Mouse (Mus musculus) myocyte (in vitro differentiated cells): ENCODE measurements around the gene Lkaaear1. TPM values are rescaled to one million over a fixed set of nuclear protein-coding genes. Genes with fewer than 3 reads are reported as not detected.

Experiments
- H3K27me3 ChIP-seq: one replicate; pipeline ENCODE4 v1.6.1; 2011; ENCODE audit not compliant: control insufficient read depth, insufficient read depth, insufficient read length
- H3K36me3 ChIP-seq: one replicate; pipeline ENCODE4 v1.6.1; 2011; ENCODE audit not compliant: control insufficient read depth, insufficient read depth
- H3K4me2 ChIP-seq: one replicate; pipeline ENCODE4 v1.6.1; 2011; ENCODE audit warnings: low read depth, control low read depth
- H3K4me3 ChIP-seq: one replicate; pipeline ENCODE4 v1.5.1; 2011; ENCODE audit warnings: mild to moderate bottlenecking, control low read depth, moderate library complexity
- H3K79me2 ChIP-seq: one replicate; pipeline ENCODE4 v1.6.1; 2011; ENCODE audit not compliant: control insufficient read depth, insufficient read depth
- H3ac ChIP-seq: one replicate; pipeline ENCODE4 v1.6.1; 2011; ENCODE audit not compliant: control insufficient read depth, insufficient read length
- CEBPB ChIP-seq: IDR thresholded peaks from 2 replicates; pipeline ENCODE4 v1.6.1; 2011; ENCODE audit warnings: mild to moderate bottlenecking, moderate library complexity; ENCODE audit not compliant: poor library complexity, insufficient read depth, severe bottlenecking
- E2F4 ChIP-seq: IDR thresholded peaks from one replicate; pipeline ENCODE4 v1.6.1; 2011; ENCODE audit warnings: mild to moderate bottlenecking, control low read depth, moderate library complexity; ENCODE audit not compliant: insufficient read depth
- MAX ChIP-seq: IDR thresholded peaks from one replicate; pipeline ENCODE4 v1.6.1; 2011; ENCODE audit warnings: low read depth, mild to moderate bottlenecking, control low read depth
- MYOD1 ChIP-seq, 3 experiments: IDR thresholded peaks; one replicate each; pipeline ENCODE4 v1.6.1; 2011; ENCODE audit warnings: control low read depth in 2 of 3, low read depth in 2 of 3, mild to moderate bottlenecking in 2 of 3, moderate library complexity in 1 of 3; ENCODE audit not compliant: insufficient read length in 2 of 3, control insufficient read depth in 1 of 3
- MYOG ChIP-seq, 3 experiments: IDR thresholded peaks; one replicate each; pipeline ENCODE4 v1.6.1; 2011; ENCODE audit warnings: control low read depth in 2 of 3, low read depth in 2 of 3, mild to moderate bottlenecking in 2 of 3; ENCODE audit not compliant: insufficient read length in 2 of 3, control insufficient read depth in 1 of 3, insufficient read depth in 1 of 3
- POLR2A ChIP-seq: IDR thresholded peaks from one replicate; pipeline ENCODE4 v1.6.1; 2011; ENCODE audit warnings: low read depth, mild to moderate bottlenecking, control low read depth, moderate library complexity; ENCODE audit not compliant: insufficient read length
- POLR2AphosphoS2 ChIP-seq: IDR thresholded peaks from one replicate; pipeline ENCODE4 v1.6.1; 2011; ENCODE audit warnings: low read depth, control low read depth; ENCODE audit not compliant: insufficient read length
- REST ChIP-seq: IDR thresholded peaks from one replicate; pipeline ENCODE4 v1.6.1; 2011; ENCODE audit warnings: mild to moderate bottlenecking, control low read depth, moderate library complexity; ENCODE audit not compliant: insufficient read depth, insufficient read length
- SRF ChIP-seq: IDR thresholded peaks from one replicate; pipeline ENCODE4 v1.6.1; 2011; ENCODE audit warnings: low read depth; ENCODE audit not compliant: control insufficient read depth, insufficient read length
- TCF12 ChIP-seq: IDR thresholded peaks from one replicate; pipeline ENCODE4 v1.6.1; 2011; ENCODE audit warnings: mild to moderate bottlenecking, control low read depth; ENCODE audit not compliant: poor library complexity, insufficient read depth, severe bottlenecking
- TCF3 ChIP-seq: IDR thresholded peaks from one replicate; pipeline ENCODE4 v1.6.1; 2011; ENCODE audit warnings: low read depth, control low read depth; ENCODE audit not compliant: insufficient read length
- USF1 ChIP-seq: IDR thresholded peaks from one replicate; pipeline ENCODE4 v1.6.1; 2011; ENCODE audit warnings: low read depth, mild to moderate bottlenecking, control low read depth, moderate library complexity
- polyA plus RNA-seq: library from polyadenylated mRNA; unstranded; fragments of >200 nt; fragmentation: generic; extraction: Trizol; gene quantifications from one replicate; pipeline ENCODE4 v1.2.1, GENCODE M21; 2012; ENCODE audit warnings: missing spikeins

Gene Lkaaear1
- polyA plus RNA-seq, 1 experiment, result not detected

- peaks cover 36% of the 10 kb centered on the region for H3K27me3 ChIP-seq
These were observed 27.3 kb downstream of the Lkaaear1 start for GRCm38 (mm10) chr2:181670913-181671311.

GRCm38 (mm10) chr2:181670285-181670912 lies 27.8 kb downstream of the Lkaaear1 start:
- Histone ChIP-seq H3K79me2 (no peaks in the 10 kb centered on the region), H3K4me2 (peak overlapping the region; percentile 12), H3K36me3 (no peaks in the 10 kb centered on the region), H3ac (no peak overlapping the region), H3K4me3 (no peak overlapping the region), H3K27me3 (peaks cover 36% of the 10 kb centered on the region)
- TF ChIP-seq POLR2A, result no peak

More at GRCm38 (mm10) chr2:181670913-181671311, 27.3 kb downstream of the Lkaaear1 start:
- H3ac ChIP-seq, result no peak overlapping the region
- no peak overlapping the region for H3K4me3 ChIP-seq
- TF ChIP-seq MYOD1 (IDR thresholded peaks at IDR 0.05; ENCODE audit: control insufficient read depth in 1 of 3, insufficient read length in 2 of 3, low read depth in 2 of 3), result no peak
- TF ChIP-seq POLR2A, result no peak
- no peak for TF ChIP-seq E2F4
- TF ChIP-seq MAX, result no peak
- no peak for TF ChIP-seq TCF3
- no peak for TF ChIP-seq CEBPB
- TF ChIP-seq REST, result no peak
- TF ChIP-seq MYOG (IDR thresholded peaks at IDR 0.05; ENCODE audit: control insufficient read depth in 1 of 3, insufficient read depth in 1 of 3, insufficient read length in 2 of 3, low read depth in 2 of 3), result no peak
- TF ChIP-seq USF1, result no peak
- TF ChIP-seq POLR2AphosphoS2, result no peak
- no peak for TF ChIP-seq SRF
- no peak for TF ChIP-seq TCF12
- peak overlapping the region; percentile 24 for H3K4me2 ChIP-seq
- H3K79me2 ChIP-seq, result no peaks in the 10 kb centered on the region
- H3K36me3 ChIP-seq, result no peaks in the 10 kb centered on the region

DNA sequence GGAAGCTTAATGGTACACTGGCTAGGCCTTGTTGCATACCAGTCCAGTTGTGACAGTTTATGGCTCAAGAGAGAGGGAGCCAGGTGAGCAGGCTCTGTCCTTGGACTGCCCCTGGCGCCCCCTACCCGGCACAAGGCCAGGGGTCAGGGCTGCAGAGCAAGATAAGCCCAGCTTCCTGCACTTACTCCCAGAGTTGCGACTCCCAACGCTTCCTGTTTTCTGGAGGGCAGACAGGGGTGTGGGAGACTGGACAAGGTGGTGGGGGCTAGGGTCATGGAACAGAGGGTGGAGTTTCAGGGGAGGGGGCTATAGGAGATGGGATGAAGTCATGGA lies 35.0 kb downstream of the Lkaaear1 start:
- TF ChIP-seq SRF (no peak), MAX (no peak), CEBPB (no peak), TCF3 (no peak), POLR2A (no peak), REST (no peak), TCF12 (no peak), POLR2AphosphoS2 (no peak)
- H3K4me2 ChIP-seq, result no peak overlapping the region

GRCm38 (mm10) chr2:181662620-181663297 lies 35.5 kb downstream of the Lkaaear1 start:
- no peaks in the 10 kb centered on the region for H3K79me2 ChIP-seq
- H3K4me2 ChIP-seq, result no peak overlapping the region
- H3K36me3 ChIP-seq, result no peaks in the 10 kb centered on the region
- no peak overlapping the region for H3K4me3 ChIP-seq
- peaks cover 3% of the 10 kb centered on the region for H3K27me3 ChIP-seq
- H3ac ChIP-seq, result no peak overlapping the region
- TF ChIP-seq REST (no peak), MAX (no peak), POLR2A (no peak), POLR2AphosphoS2 (no peak), TCF3 (no peak), MYOG (IDR thresholded peaks at IDR 0.05; ENCODE audit: control insufficient read depth in 1 of 3, insufficient read depth in 1 of 3, insufficient read length in 2 of 3, low read depth in 2 of 3) (no peak), USF1 (no peak), TCF12 (no peak)

More for the DNA sequence above, 35.0 kb downstream of the Lkaaear1 start:
- Histone ChIP-seq H3ac (no peak overlapping the region), H3K79me2 (no peaks in the 10 kb centered on the region), H3K27me3 (peaks cover 3% of the 10 kb centered on the region), H3K36me3 (no peaks in the 10 kb centered on the region), H3K4me3 (no peak overlapping the region)

DNA sequence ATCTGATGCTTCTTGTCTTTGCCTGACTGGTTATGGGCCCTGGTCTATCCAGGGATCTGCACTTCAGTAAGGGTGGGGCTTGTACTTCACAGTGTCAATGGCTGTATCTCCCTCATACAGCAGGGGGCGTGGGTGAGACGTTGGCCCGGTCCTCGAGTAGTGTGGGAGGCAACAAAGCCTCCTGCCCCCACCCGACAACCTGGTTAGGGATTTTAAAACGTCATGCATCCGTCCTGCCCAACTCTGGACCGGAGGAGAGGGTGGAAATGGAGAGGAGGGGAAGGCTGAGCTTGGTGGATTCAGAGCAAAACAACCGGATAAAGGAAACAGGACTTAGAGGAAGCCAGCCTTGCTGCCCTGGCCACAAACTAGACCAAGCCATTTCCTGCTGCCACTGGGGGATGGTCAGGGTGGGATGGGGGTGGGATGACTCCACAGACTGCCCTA lies 38.6 kb downstream of the Lkaaear1 start:
- Histone ChIP-seq H3K4me3 (no peak overlapping the region), H3K36me3 (peaks cover 15% of the 10 kb centered on the region), H3K79me2 (no peaks in the 10 kb centered on the region), H3K4me2 (no peak overlapping the region), H3ac (no peak overlapping the region), H3K27me3 (no peaks in the 10 kb centered on the region)
- TF ChIP-seq E2F4 (no peak), REST (no peak), POLR2A (no peak), TCF12 (no peak), MYOG (IDR thresholded peaks at IDR 0.05; ENCODE audit: control insufficient read depth in 1 of 3, insufficient read depth in 1 of 3, insufficient read length in 2 of 3, low read depth in 2 of 3) (no peak), MAX (no peak), SRF (no peak), POLR2AphosphoS2 (no peak), TCF3 (no peak), MYOD1 (IDR thresholded peaks at IDR 0.05; ENCODE audit: control insufficient read depth in 1 of 3, insufficient read length in 2 of 3, low read depth in 2 of 3) (no peak)
